Mouse (Mus musculus): ENCODE measurements around the gene Nmt1.

DNA sequence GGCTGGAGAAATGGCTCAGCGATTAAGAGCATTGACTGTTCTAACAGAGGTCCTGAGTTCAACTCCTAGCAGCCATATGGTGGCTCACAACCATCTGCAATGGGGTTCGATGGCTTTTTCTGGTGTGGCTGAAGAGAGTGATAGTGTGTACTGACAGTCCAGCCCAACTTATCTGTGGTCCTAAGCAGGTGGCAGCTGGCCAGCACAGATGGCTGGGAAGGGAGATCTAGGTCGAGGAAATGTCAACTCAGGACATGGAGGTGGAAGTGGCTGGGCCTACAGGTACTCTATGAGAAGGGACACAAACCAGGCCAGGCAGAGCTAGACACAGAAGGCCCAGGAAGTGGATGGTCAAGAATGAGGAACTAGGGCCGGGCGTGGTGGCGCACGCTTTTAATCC lies 48.0 kb downstream of the Nmt1 start:
- TF ChIP-seq CTCF (IDR thresholded peaks at IDR 0.05; ENCODE audit: borderline replicate concordance, insufficient read depth, low read depth, low read length) = no peak
- no peak for TF ChIP-seq POLR2A (IDR thresholded peaks at IDR 0.05; ENCODE audit: borderline replicate concordance, insufficient read depth, low read length)

Measured in cerebellum, adult 2 months (tissue).